Mouse (Mus musculus) adrenal gland, adult 10 weeks (tissue): Measurements from ENCODE around the gene Rab37. TPM values are rescaled to one million over a fixed set of nuclear protein-coding genes. Genes with fewer than 3 reads are reported as not detected.

ENCODE experiments used
- polyA plus RNA-seq: library from polyadenylated mRNA; stranded (reverse); fragments of 350-450 nt; fragmentation: Illumina TruSeq; extraction: RNeasy Lipid Tissue Mini Kit (QIAGEN cat#74804); gene quantifications from one replicate; pipeline ENCODE4 v1.2.3, GENCODE M21; 2014; ENCODE audit warnings: low read depth, low replicate concordance

Gene Rab37
- 0.23 TPM for polyA plus RNA-seq

GRCm38 (mm10) chr11:115091362-115091901, at the start of gene Rab37:
Gene Rab37 (plus strand): TSS chr11:115091431.

GRCm38 (mm10) chr11:115048259-115048658, 43.0 kb upstream of the Rab37 start, which contains the start of gene Cd300ld3:
Gene Cd300ld3 (minus strand): TSS chr11:115048409.

GRCm38 (mm10) chr11:115062077-115062476, 29.2 kb upstream of the Rab37 start, which contains the start of gene Cd300e:
Gene Cd300e (minus strand): TSS chr11:115062177.

GRCm38 (mm10) chr11:115133800-115134199, 42.6 kb downstream of the Rab37 start, which contains the start of gene Cd300lf:
Gene Cd300lf (minus strand): TSS chr11:115133992.

GRCm38 (mm10) chr11:115162832-115163480, 71.7 kb downstream of the Rab37 start, which contains the start of gene Slc9a3r1:
Gene Slc9a3r1 (plus strand): TSS chr11:115163341.

GRCm38 (mm10) chr11:115187224-115187639, 96.0 kb downstream of the Rab37 start, which contains the start of gene Tmem104:
Gene Tmem104 (plus strand): TSS chr11:115187487.

GRCm38 (mm10) chr11:115187693-115188092, 96.5 kb downstream of the Rab37 start, which contains the start of gene Nat9:
Gene Nat9 (minus strand): TSS chr11:115187859.

Other genes starting within 250 kb of the Rab37 start
- 0.23 TPM for gene Gprc5c, start 240.3 kb upstream of the Rab37 start, polyA plus RNA-seq
- gene Cd300a, start 201.4 kb upstream of the Rab37 start, polyA plus RNA-seq = 2.3 TPM
- gene Cd300lb, start 157.0 kb upstream of the Rab37 start, polyA plus RNA-seq = 1.0 TPM
- not detected for gene Cd300c, start 122.3 kb upstream of the Rab37 start, polyA plus RNA-seq
- gene Cd300ld, start 101.5 kb upstream of the Rab37 start, polyA plus RNA-seq = 3.6 TPM
- 1.7 TPM for gene Cd300c2, start 89.6 kb upstream of the Rab37 start, polyA plus RNA-seq
- not detected for gene Cd300ld2, start 75.2 kb upstream of the Rab37 start, polyA plus RNA-seq
- gene Cd300ld4, start 64.4 kb upstream of the Rab37 start, polyA plus RNA-seq = not detected
- 2.1 TPM for gene Cd300ld5, start 53.7 kb upstream of the Rab37 start, polyA plus RNA-seq
- gene Cd300ld3, start 43.0 kb upstream of the Rab37 start, polyA plus RNA-seq = 2.1 TPM
- gene Cd300e, start 29.3 kb upstream of the Rab37 start, polyA plus RNA-seq = not detected
- gene Cd300lf, start 42.6 kb downstream of the Rab37 start, polyA plus RNA-seq = 0.93 TPM
- 3.4 TPM for gene Slc9a3r1, start 71.9 kb downstream of the Rab37 start, polyA plus RNA-seq
- 1.3 TPM for gene Tmem104, start 96.1 kb downstream of the Rab37 start, polyA plus RNA-seq
- gene Nat9, start 96.4 kb downstream of the Rab37 start, polyA plus RNA-seq = 0.82 TPM
- not detected for gene Grin2c, start 175.8 kb downstream of the Rab37 start, polyA plus RNA-seq
- 73.6 TPM for gene Fdxr, start 185.6 kb downstream of the Rab37 start, polyA plus RNA-seq
- 35.8 TPM for gene Fads6, start 206.2 kb downstream of the Rab37 start, polyA plus RNA-seq
- gene Otop2, start 215.7 kb downstream of the Rab37 start, polyA plus RNA-seq = not detected
- not detected for gene Ush1g, start 230.6 kb downstream of the Rab37 start, polyA plus RNA-seq
- not detected for gene Otop3, start 243.3 kb downstream of the Rab37 start, polyA plus RNA-seq